In the genomic region with DNA sequence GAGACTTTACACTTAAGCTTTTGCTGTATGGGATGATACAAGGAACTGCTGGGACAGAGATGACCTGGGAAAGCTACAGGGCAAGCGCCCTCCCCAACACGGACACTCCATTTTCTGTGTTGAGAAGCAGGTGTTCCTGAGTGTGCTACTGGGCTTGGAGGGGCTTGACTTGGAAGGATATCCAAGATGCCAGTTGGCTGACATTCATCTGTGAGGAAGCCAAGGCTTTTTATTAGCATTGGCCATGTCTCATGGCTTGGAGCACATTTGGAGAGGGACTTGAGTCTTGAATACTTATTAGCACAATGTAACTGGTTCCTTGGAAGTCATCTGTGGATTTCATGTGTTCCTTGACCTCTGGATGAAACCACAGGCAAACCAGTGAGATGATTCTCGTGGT, we compare ENCODE assay signal across 22 mouse cellular contexts. TPM values are rescaled to one million over a fixed set of nuclear protein-coding genes. Genes with fewer than 3 reads are reported as not detected.
DNase-seq lines count a peak whose midpoint lies in the region; TF ChIP-seq lines count a peak whose summit lies in the region.
"Had no signal": no experiment of that assay in that cellular context is flagged by ENCODE, and none has a peak within 500 bp of the region (broad histone marks: within the 10 kb centered on the region; RNA-seq: fewer than 3 reads in every experiment).

No protein-coding gene starts in this region.

- no peak overlapping the region for H3K4me3 ChIP-seq in lung, adult 2 months (replicated peaks; ENCODE audit: extremely low read depth, low read depth, low read length)
- H3K4me3 ChIP-seq: embryonic facial prominence, embryonic 10.5 days; erythroblast, embryonic 14.5 days; forebrain, embryonic 10.5 days; gastrocnemius, adult 2 months; heart, embryonic 13.5 days; hindbrain, embryonic 12.5 days had no signal

- no peak for TF ChIP-seq CTCF in lung, adult 2 months (IDR thresholded peaks at IDR 0.05; ENCODE audit: insufficient read depth, low read length)

- peak; percentile 11 to 28 for DNase-seq in lung, adult 18-20 months
- DNase-seq in lung, adult 2 months, result no peak
- DNase-seq in NIH3T3 (ENCODE audit: low read depth), result peak; percentile 25
- peak; percentile 4 for DNase-seq in lung, postnatal 14 days
- no peak for DNase-seq in right cerebral cortex, postnatal 36 days (ENCODE audit: low spot score in 2 of 2)
- DNase-seq in heart, adult 18-20 months, result no peak
- DNase-seq: adrenal gland, adult 2 months; adrenal gland, postnatal 25 days; cerebellum, adult 11 months; cerebellum, adult 8-10 months; gastrocnemius, adult 2 months; gastrocnemius, postnatal 25 days; heart, postnatal 36 days had no signal

- no peaks in the 10 kb centered on the region for H3K4me1 ChIP-seq in lung, adult 2 months (ENCODE audit: control insufficient read depth, insufficient read depth, low read length)
- H3K4me1 ChIP-seq: embryonic facial prominence, embryonic 10.5 days; forebrain, embryonic 10.5 days; hindbrain, embryonic 12.5 days had no signal

- no peak for TF ChIP-seq POLR2A in lung, adult 2 months (IDR thresholded peaks at IDR 0.05; ENCODE audit: borderline replicate concordance, extremely low read depth, low read depth, low read length)

- 62% methylated on average over 3 of the region's 3 CpGs for WGBS in lung, adult 2 months

RNA-seq across cellular contexts. Expression of gene Sh3rf3, which starts 23.2 kb away (rescaled TPM):
- 10.1 and 13.5 TPM in 2 replicates for polyA plus RNA-seq in lung, adult 2 months (2012; rRNA removed)
- total RNA-seq in heart, adult 18-20 months (2021), result under 1 TPM; 0.77 to 0.98 TPM
- total RNA-seq: granulocyte monocyte progenitor cell, adult 5-6 weeks; MEL had no signal
- polyA plus RNA-seq: activated CD4-positive, CD25-positive, alpha-beta regulatory T cell, adult 4 months; erythroblast, embryonic 14.5 days; inflammation-experienced regulatory T-cells, adult 6 months had no signal

Comparison
In these comparisons a context has a peak if more than half of its experiments do, and no peak if none do; other contexts are left out.
1. DNase-seq: peak in lung, adult 18-20 months (2 of 2), NIH3T3 (single experiment) and lung, postnatal 14 days (single experiment); none in lung, adult 2 months (single experiment), right cerebral cortex, postnatal 36 days (0 of 2) and heart, adult 18-20 months (0 of 2).